Mouse (Mus musculus) gastrocnemius, postnatal 4 days (tissue): ENCODE measurements around the gene Diras2. TPM values are rescaled to one million over a fixed set of nuclear protein-coding genes. Genes with fewer than 3 reads are reported as not detected.

Source experiments
- DNase-seq, 2 experiments: peaks; one replicate each; pipeline ENCODE4 v3.0.0; 2021 to 2022; ENCODE audit warnings: low spot score in 2 of 2, mixed read lengths in 2 of 2
- long read RNA-seq, 2 experiments: library from polyadenylated mRNA; stranded (forward); transcript quantifications; one replicate each; pipeline ENCODE4 v2.0.0; 2021
- total RNA-seq, 2 experiments: library from RNA; stranded (reverse); gene quantifications; 2 replicates each; pipeline ENCODE4 v1.2.3; 2021

The Diras2 gene
- under 1 TPM; 0.15 to 0.16 TPM for total RNA-seq
- long read RNA-seq, experiment 1 = 0 reads
- long read RNA-seq, experiment 2 = 0 reads

GRCm38 (mm10) chr13:52531121-52531520 lies at the start of gene Diras2:
Gene Diras2 (minus strand): TSS chr13:52531279.
- no peak for DNase-seq

DNA sequence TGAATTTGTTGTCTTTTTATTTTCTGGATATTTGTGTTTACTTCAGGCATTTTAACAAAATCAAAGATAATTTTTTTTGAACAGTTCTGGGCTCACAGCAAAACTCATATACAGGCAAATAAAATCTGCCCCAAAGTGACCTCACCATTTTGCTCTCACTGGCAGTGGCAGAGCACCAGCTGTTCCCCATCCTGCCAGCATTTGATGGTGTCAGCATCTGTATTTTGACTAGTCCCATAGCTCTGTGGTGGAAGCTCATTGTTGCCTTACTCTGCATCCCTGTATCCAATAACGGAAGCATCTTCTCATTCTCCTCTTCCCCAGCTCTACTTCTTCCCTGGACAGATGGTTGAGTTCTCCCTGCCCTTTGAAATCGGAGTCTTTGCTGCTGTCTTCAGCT lies 47.7 kb upstream of the Diras2 start:
- DNase-seq = no peak

- no peak for DNase-seq
Observed at GRCm38 (mm10) chr13:52577939-52578338, 46.9 kb upstream of the Diras2 start.

DNA sequence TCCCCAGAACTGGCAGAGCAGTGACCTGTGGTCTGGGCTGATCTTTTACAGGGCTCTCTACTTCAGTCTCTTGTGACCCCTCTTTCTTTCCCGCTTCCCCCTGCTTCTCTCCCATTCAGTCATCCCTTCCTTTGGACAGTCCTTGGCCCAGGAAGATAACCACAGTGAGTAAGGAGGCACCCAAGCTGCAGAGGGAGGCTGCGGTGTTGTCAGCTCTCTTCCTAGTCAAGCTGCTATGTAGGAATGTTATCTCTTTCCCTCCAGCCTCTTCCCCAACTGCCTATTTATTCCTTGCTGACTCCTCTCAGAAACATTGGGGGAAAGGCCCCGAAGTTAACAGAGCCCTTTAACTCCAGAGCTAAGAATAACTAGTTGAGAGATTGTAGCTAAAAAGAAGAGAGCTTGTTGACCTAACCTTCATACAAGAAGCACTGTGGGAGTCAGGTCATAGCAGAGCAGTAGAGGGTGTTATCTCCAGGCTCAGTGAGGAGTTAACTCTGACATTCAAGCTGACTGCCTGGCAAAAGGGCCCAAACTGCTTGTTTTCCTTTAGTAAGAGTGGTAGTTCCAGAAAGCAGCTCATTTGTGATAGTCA lies 46.3 kb upstream of the Diras2 start:
- DNase-seq = no peak

- no peak for DNase-seq
Observed at GRCm38 (mm10) chr13:52576841-52577240, 45.8 kb upstream of the Diras2 start.

DNA sequence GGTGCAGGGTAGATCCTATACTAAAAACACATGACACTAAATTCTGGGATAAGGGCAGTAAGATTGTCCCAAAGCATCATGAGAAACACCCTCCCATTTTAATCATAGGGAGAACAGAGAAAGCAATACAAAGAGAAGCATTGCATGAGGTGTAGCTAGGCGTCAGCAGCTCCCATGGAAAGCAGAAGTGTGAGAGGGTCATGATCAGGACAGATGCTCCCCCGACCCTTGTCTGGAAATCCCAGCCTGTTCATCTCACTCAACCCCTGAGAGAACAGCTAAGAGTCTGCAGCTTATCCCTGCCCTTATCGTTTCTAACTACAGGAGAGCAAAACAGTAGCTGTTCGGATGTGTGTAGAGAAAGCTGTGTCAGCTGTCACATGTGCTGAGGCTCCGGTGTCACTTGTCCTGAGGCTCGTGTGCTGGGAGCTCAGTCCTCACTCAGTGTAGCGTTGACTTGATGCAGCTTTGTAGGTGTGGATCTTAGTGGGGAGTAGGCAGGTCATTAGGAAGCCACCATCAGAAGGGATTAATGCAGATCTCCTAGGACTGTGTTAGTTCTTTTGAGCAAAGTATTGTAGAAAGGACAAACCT lies 45.0 kb upstream of the Diras2 start:
- DNase-seq = no peak

DNA sequence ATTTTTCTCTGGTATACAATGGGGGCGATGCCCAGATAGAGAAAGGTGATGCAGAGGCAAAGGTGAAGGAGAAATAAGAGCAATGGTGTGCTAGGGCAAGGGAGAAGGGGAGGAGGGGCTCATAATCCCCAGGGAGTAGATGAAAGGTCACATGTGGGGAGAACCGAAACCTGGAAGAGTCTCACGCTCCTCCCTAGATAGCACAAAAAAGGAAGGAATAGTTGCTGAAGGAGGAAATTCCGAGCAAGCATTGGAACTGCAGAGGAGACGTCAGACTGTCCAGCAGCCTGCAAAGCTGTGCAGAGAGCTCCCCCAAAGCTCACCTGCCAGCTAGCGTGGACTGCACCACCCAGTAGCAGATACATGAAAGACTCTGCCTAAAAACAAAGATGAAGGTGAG lies 44.4 kb upstream of the Diras2 start:
- DNase-seq = no peak

DNA sequence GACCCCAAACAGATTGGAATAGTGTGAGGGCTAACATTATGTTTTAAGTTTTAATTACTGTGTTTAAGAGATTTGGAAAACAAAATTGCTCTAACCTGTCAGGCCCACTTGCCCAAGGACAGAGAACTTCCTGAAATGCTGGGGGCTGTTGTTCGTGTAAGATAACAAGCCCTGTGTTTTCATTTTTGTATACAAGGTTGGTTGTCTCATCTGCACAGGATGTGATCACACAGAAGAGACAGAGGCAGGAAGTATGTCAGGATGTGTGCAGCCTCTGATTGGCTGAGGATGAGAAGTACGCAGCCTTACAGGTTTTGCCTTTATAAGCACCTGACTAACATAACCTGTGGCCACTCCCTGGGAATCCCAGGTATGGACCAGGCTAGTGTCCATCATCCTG lies 43.2 kb upstream of the Diras2 start:
- DNase-seq = no peak

DNA sequence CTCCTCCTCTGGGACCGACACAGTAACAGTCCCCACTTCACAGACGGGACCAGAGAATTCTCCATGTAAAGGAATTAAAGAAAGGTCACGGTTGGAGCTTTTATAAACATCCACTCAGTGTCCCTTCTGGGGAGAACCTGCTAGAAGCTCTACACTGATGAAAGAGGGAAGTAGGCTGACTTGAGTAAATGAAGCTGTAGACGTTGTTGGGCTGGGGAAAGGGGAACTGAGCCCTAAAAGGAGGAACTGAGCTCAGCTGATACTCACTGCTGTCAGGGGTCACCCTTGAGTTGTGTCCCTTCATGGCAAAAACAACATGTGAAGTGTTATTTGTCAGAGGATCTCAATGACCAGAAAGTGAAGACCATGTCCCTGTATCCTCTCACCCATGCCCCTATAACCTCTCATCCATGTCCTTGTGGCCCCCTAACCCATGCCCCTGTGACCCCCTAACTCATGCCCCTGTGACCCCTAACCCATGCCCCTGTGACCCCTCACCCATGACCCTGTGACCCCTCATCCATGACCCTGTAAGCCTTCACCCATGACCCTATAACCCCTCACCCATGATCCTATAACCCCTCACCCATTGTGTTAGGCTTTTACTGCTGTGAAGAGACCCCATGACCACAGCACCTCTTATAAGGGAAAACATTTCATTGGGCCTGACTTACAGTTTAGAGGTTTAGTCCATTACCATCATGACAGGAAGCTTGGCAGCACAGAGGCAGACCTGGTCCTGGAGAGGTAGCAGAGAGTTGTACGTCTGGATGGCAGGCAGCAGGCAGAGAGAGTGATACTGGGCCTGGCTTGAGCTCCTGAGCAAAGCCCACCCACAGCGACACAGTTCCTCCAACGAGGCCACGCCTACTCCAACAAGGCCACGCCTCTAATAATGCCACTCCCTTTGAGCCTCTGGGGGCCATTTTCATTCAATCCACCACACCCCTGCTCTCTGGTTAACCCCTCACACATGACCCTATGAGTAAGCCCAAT lies 41.7 kb upstream of the Diras2 start:
- no peak for DNase-seq

DNA sequence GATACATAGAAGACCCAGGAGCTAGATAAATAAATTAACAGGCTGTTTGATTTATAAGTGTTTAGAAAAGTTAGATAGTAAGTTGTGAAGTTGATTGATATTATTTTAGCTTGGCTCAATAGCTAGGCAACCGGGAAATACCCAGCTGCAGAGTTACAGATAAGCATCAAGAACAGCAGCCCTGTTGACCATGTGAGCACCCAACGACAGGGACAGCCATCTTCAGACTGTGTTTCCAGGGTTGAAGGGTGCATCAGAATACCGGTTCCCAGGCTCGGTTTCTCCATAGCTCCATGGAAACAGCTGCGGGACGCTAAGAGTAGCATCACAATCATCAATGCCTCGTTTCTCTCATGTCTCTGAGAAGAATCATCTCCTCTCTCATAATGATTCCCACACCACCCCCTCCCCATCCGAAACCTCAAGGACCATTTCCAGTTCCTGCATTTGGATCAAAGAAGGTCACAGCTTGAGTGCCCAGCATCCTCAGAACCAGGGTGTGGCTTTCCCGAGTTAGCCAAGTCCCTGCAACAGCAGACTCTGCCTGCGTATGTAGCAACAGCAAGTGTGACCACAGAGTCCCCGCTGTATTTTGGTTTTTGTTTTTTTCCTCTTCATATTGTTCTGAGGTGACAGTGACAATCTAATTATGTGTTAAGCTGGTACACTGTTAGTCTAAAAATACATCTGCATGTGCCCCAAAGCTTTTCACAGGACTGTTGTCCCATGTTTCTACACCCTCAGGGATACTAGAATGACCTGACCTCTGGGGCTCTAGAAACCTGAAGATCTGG lies 40.7 kb upstream of the Diras2 start:
- DNase-seq = no peak

DNA sequence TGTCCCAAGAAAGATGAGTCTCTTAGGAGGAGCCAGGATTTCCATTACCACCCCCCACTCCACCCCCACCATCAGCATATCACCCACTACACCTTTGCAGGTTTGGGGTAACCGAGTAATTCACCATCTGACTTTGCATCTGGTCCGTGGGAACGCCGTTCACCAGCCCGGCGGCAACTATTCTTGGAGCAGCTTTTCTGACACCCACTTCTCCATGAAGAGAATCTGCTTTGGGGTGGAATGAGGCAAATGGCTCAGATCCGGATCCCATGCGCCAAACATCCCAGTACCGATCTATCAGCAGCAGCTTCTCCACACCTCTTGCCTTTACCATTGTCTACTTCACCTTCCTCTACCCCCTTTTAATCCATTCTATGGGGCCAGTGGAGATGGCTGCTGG lies 39.2 kb upstream of the Diras2 start:
- DNase-seq = no peak

DNA sequence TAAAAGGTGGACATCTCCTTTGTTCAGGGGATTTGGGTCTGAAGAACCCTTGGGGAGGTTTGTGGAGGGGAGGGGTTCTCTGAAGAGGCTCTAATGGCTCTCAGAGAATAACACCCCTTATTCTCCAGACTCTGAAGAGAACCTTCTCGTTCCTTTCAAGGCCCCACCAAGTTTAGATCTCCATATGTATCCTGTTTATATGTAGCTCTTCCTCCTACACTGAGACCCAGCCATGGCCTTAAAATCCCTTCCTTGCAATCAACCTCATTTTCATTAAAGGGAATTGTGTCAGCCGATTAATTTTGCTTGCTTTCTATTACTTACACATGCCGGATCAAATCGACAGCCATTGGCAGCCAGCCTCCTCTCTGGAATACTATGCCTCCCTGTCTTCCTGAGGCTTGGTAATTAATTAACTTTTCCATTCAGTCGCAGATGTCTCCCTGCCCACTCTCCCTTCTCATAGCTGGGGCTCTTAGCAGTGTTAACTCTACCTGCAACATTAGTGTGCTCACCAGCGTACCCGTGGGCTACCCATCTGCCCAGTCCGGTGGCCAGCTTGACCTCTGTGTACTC lies 38.2 kb upstream of the Diras2 start:
- DNase-seq = no peak

DNA sequence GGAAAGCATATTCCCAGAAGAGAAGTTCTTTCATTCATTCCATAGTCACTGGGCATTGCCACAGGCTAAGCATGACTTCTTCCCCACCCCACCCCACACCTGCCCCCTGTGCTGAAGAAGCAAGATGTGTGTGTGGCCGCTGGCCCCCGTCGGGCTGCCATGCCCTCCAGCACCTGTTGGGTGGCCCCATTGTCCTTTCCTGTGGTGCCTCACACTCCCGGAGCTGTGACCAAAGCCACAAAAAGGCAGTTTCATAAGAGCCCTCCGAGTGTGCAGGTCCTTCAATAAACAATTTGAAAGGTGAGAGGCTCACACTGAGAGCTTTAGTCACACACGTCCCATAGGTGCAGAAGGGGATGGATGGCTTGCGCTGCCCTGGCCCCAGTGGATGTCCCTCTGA lies 35.7 kb upstream of the Diras2 start:
- no peak for DNase-seq

DNA sequence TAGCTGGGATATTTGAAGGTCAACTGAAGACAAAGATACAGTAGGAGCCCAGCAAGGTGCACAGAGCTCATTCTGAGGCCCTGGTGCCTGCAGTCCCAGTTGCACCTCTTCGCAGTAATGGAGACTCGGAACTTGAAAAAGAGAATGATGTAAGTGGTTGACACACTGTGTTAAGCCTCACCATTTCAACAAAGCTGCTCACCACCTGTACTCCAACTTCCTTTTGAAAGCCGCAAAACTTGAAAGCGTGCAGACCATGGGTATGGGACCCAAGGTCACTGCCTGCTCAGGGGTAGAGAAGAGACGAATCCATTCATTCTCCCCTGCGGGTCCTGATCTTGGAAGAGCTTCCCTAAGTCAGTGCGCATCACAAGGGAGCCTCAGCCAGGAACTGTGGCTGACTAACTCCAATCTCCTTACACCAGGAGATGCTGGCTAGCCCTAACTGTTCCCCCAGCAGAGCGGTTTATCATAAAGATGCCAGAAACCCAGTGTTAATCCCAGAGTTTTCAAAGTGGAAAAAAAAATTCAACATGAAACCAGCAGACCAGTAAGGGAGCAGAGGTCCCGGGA lies 35.2 kb upstream of the Diras2 start:
- DNase-seq = no peak

DNA sequence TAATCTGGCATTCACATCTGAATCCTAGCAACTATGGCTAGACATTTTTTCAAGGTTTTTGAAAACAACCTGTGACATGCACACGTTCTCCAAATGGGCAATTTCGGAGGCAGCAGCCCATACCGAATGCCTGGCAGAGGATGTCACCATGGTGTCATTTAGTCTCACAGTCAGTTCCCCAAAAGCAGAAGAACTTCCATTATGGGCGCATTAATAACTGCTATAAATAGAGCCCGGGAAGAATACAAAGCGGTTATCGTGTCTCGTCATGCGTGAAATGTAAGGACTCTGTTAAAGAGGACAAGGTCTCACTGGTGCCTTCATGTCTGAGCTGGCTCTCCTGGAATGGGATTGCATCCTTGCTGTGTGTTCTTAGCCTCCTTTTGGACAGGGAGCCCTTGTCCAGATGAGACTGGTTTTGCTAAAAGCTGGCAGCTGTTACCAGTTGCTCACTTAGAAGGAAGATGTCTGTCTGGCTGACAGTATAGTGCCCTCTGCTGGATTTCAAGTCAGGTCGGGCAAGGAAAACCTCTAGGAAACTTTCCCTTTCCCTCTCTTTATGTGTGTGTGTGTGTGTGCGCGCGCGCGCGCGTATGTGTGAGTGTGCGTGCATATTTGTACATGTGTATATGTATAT lies 34.1 kb upstream of the Diras2 start:
- DNase-seq = no peak

DNA sequence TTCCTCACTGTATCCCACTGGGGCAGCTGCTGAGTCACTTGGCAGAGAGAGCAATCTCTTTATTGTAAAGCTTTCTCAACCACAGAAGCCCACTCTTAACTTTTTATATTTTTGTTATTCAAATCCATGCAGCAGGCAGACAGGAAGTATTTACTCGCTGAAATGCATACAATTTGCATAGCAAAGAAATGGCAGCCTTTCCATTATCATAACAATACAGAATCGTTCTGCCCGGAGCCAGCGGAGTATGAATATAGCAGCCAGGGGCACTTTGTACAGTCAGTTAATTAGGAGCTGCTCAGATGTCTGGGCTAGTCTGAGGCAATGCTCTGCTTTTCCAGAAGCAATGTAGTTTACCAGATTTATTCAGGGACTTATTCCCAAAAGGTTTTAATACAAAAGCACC lies 31.1 kb upstream of the Diras2 start:
- no peak for DNase-seq

- no peak for DNase-seq
Observed at GRCm38 (mm10) chr13:52561367-52562165, 30.5 kb upstream of the Diras2 start.

- no peak for DNase-seq
Observed at GRCm38 (mm10) chr13:52557421-52557820, 26.3 kb upstream of the Diras2 start.

GRCm38 (mm10) chr13:52554722-52555121 lies 23.6 kb upstream of the Diras2 start:
- DNase-seq = no peak
